Mouse (Mus musculus) embryonic facial prominence, embryonic 12.5 days (tissue): ENCODE results near the gene Hoxc13. TPM values are rescaled to one million over a fixed set of nuclear protein-coding genes. Genes with fewer than 3 reads are reported as not detected.

Experiments
- ATAC-seq: fragments of 200-750 bp; cut with Nextera tagmentation; 2 replicates; pipeline ENCODE4 v1.8.0; 2017; ENCODE audit not compliant: insufficient number of reproducible peaks, insufficient read depth, low FRiP score, low TSS enrichment
- H3K27ac ChIP-seq: fragments of 300-500 bp; sonication (generic); 2 replicates; pipeline ENCODE4 v1.5.1; 2016; ENCODE audit warnings: mild to moderate bottlenecking
- H3K27me3 ChIP-seq: fragments of 300-500 bp; sonication (generic); 2 replicates; pipeline ENCODE4 v1.6.1; 2016; ENCODE audit warnings: mild to moderate bottlenecking, moderate library complexity
- H3K36me3 ChIP-seq: fragments of 300-500 bp; sonication (generic); 2 replicates; pipeline ENCODE4 v1.6.1; 2016; ENCODE audit warnings: mild to moderate bottlenecking
- H3K4me1 ChIP-seq: fragments of 300-500 bp; sonication (generic); 2 replicates; pipeline ENCODE4 v1.6.1; 2016
- H3K4me2 ChIP-seq: fragments of 300-500 bp; sonication (generic); replicated peaks from 2 replicates; pipeline ENCODE4 v1.6.1; 2016; ENCODE audit warnings: mild to moderate bottlenecking, moderate library complexity
- H3K4me3 ChIP-seq: fragments of 300-500 bp; sonication (generic); 2 replicates; pipeline ENCODE4 v1.5.1; 2016; ENCODE audit warnings: mild to moderate bottlenecking
- H3K9ac ChIP-seq: fragments of 300-500 bp; sonication (generic); 2 replicates; pipeline ENCODE4 v1.6.1; 2016; ENCODE audit warnings: mild to moderate bottlenecking, moderate library complexity
- H3K9me3 ChIP-seq: fragments of 300-500 bp; sonication (generic); 2 replicates; pipeline ENCODE4 v1.6.1; 2016; ENCODE audit warnings: mild to moderate bottlenecking, moderate library complexity
- WGBS: fragments of 180-500 bp; shearing (Covaris S2); methylation state at CpG from one replicate; pipeline ENCODE4 v1.1.7; 2016; 5-methylcytosine and 5-hydroxymethylcytosine counted together
- polyA plus RNA-seq: library from polyadenylated mRNA; unstranded; fragments of >200 nt; fragmentation: Nextera tagmentation; extraction: Ambion mirVana; gene quantifications from 2 replicates; pipeline ENCODE4 v1.2.1, GENCODE M21; 2016

Hoxc13 gene
- polyA plus RNA-seq = 0.19 and 0.29 TPM in 2 replicates

DNA sequence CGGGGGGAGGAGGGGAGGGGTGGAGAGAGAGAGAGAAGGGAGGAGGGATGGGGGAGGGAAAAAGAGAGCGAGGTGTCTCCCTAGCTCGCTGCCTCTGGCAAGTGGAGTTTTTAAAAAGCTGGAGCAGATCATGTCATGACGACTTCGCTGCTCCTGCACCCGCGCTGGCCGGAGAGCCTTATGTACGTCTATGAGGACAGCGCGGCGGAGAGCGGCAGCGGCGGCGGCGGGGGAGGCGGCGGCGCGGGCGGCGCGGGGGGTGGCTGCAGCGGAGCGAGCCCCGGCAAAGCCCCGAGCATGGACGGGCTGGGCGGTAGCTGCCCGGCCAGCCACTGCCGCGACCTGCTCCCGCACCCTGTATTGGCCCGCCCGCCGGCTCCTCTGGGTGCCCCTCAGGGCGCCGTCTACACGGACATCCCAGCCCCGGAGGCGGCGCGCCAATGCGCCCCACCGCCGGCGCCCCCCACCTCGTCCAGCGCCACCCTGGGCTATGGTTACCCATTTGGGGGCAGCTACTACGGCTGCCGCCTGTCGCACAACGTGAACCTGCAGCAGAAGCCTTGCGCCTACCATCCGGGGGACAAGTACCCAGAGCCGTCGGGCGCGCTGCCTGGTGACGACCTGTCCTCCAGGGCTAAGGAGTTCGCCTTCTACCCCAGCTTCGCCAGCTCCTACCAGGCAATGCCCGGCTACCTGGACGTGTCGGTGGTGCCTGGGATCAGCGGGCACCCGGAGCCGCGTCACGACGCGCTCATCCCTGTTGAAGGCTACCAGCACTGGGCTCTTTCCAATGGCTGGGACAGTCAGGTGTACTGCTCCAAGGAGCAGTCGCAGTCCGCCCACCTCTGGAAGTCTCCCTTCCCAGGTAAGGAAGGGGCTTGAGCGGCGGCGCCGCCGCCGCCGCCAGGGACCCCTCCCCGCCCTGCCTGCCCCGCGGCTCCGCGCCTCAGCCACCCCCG, at the start of gene Hoxc13:
Gene Hoxc13, plus strand, starts transcription at position 51 of the 959 bp plus-strand sequence.
- H3K27ac ChIP-seq = no peak within 1 kb of the TSS
- peaks cover 98% of the 10 kb centered on the region for H3K27me3 ChIP-seq
- no peaks in the 10 kb centered on the region for H3K36me3 ChIP-seq
- H3K4me1 ChIP-seq = peaks cover 4% of the 10 kb centered on the region; the same call in 1 of the 2 replicates
- no peak for ATAC-seq
- peak within 1 kb of the TSS; percentile 17 for H3K4me2 ChIP-seq
- 2% methylated on average over 85 of the region's 88 CpGs for WGBS
- H3K9me3 ChIP-seq = no peaks in the 10 kb centered on the region
- no peak within 1 kb of the TSS for H3K9ac ChIP-seq
- peak within 1 kb of the TSS; percentile 16 for H3K4me3 ChIP-seq

DNA sequence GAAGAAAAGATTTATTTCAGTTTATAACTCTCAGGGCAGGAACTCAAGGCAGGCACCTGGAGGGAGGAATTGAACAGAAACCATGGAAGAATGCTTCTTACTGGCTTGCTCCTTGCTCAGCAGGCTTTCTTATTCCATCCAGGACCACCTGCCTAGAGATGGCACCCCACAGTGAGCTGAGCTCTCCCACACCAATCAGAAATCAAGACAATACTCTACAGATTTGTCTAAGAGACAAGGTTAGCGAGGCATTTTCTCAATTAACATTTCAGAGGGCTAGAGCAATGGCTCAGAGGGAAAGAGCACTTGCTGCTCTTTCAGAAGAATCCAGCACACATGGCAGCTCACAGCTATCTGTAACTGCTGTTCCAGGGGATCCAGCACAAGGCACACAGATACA, 35.1 kb upstream of the Hoxc13 start:
- Histone ChIP-seq H3K27ac (no peak overlapping the region), H3K36me3 (no peaks in the 10 kb centered on the region), H3K9me3 (no peaks in the 10 kb centered on the region), H3K4me1 (no peaks in the 10 kb centered on the region), H3K4me3 (no peak overlapping the region), H3K9ac (no peak overlapping the region), H3K27me3 (no peaks in the 10 kb centered on the region), H3K4me2 (no peak overlapping the region)
- WGBS = 28% methylated on average over 1 of the region's 1 CpGs
- no peak for ATAC-seq

DNA sequence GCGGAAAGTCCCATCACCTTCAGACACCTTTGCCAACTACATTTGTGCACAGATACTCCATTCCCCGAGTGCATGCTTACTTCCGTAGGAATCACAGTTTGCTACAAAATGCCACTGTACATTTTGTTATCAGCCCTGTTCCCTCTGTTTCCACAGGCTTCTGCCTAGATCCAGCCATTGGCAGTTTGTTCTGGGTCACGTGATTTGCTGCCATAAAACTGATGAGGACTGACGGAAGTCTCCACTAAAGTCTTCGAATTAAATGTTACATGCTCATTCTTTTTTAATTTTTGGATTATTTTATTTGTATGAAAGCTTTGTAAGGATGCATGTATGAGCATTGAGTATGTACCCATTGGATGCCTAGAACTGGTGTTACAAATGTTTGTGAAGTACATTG, 25.8 kb upstream of the Hoxc13 start:
- 85% methylated on average over 6 of the region's 6 CpGs for WGBS
- H3K9ac ChIP-seq = no peak overlapping the region
- no peaks in the 10 kb centered on the region for H3K36me3 ChIP-seq
- H3K4me3 ChIP-seq = no peak overlapping the region
- peaks cover 29% of the 10 kb centered on the region; the same call in 1 of the 2 replicates for H3K27me3 ChIP-seq
- no peak overlapping the region for H3K27ac ChIP-seq
- ATAC-seq = no peak
- H3K9me3 ChIP-seq = no peaks in the 10 kb centered on the region
- no peak overlapping the region for H3K4me2 ChIP-seq
- no peaks in the 10 kb centered on the region for H3K4me1 ChIP-seq

DNA sequence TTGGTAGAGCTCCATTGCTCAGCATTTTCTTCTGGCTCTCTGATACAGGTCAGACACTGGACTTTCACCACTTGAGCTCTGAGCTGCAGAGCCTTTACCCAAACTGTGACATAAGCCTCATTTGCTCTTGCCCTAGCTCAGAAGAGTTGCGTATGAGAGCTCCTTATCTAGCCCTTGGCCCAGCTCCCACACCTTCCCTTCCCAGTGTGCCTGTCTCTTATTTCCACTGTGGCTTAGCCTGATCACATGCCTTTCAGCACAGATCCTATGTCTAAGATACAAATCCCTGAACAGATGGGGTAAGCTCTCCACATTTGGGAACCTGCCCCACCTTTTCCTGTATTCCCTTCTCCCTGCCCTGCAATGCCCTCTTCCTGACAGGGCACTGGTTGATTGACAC, 16.0 kb upstream of the Hoxc13 start:
- H3K27ac ChIP-seq = no peak overlapping the region
- 53% methylated on average over 1 of the region's 1 CpGs for WGBS
- H3K9ac ChIP-seq = no peak overlapping the region
- no peak overlapping the region for H3K4me3 ChIP-seq
- H3K27me3 ChIP-seq = peaks cover 74% of the 10 kb centered on the region
- H3K36me3 ChIP-seq = no peaks in the 10 kb centered on the region
- ATAC-seq = no peak
- no peaks in the 10 kb centered on the region for H3K4me1 ChIP-seq
- no peaks in the 10 kb centered on the region for H3K9me3 ChIP-seq
- no peak overlapping the region for H3K4me2 ChIP-seq

DNA sequence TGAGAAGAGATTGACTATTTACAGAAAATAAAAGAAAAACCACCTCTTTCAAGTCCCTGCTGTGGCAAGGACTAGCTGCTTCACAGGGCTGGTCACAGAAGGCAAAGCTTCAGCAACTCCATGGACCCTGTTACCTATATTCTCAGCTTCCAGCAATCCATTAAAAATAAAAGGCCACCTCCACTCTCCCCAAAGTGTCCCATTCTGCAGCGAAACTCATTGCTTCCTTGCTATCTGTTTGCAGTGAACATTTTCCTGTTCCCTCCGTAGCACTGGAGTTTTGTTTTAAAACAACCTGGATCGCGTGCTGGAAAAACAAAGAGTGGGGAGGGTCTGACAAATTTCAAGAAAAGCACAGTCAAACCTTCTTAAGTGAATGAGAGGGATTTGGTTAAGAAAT, 11.4 kb upstream of the Hoxc13 start:
- no peak for ATAC-seq
- Histone ChIP-seq H3K9me3 (no peaks in the 10 kb centered on the region), H3K27me3 (peaks cover 92% of the 10 kb centered on the region), H3K9ac (no peak overlapping the region), H3K4me3 (no peak overlapping the region), H3K4me1 (no peaks in the 10 kb centered on the region), H3K27ac (no peak overlapping the region), H3K36me3 (no peaks in the 10 kb centered on the region), H3K4me2 (no peak overlapping the region)
- 2% methylated on average over 4 of the region's 4 CpGs for WGBS

DNA sequence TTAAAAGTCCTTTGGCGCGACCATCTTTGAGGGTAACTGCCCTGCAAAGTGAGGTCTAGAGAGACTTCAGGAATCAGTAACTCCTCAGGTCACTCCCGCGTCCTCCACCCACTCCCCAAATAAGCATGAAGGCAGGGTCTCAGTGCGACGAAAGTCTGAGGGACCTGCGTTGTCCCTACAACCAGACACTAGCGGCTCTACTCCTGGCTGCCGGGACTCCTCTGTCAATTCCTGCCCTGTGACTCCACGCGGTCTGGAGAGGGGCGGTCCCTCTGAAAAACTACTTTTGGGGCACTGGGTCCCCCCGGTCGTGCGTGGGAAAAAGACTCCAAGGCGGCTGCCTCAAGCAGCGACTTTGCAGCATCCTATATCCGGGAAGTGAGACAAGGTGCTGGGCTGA, 10.9 kb upstream of the Hoxc13 start:
- Histone ChIP-seq H3K4me1 (no peaks in the 10 kb centered on the region), H3K4me3 (no peak overlapping the region), H3K27ac (no peak overlapping the region), H3K9ac (no peak overlapping the region), H3K9me3 (no peaks in the 10 kb centered on the region), H3K4me2 (no peak overlapping the region), H3K36me3 (no peaks in the 10 kb centered on the region), H3K27me3 (peaks cover 92% of the 10 kb centered on the region)
- ATAC-seq = no peak
- WGBS = under 1% methylated on average over 18 of the region's 18 CpGs

DNA sequence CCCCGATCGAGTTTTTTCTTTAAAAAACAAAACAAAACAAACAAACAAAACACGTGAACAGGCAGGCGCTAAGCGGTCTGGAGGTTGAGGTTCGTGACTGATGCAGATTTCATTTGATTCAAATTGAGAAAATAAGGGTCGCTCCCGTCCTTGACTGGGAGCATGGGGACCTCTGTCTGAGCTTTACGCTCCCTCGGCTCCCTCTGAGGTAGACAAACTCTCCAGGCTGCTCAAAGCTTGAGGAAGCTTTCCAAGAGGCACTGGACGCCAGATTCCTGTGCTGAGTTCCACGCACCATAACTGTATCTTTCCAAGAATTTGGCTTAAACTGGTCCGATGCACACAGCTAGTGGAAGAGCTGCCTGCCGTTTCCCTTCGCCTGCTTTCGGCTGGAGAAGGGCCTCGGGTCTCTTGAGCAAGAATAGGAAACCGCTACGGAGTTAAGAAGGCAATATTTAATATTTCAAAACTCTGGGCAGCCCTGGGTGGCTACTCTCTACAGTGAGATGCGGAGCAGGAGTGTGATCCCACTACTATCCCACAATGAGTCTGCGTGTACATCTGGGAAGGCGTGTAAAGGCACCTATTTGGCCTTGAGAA, 10.3 kb upstream of the Hoxc13 start:
- no peaks in the 10 kb centered on the region for H3K36me3 ChIP-seq
- no peak overlapping the region for H3K9ac ChIP-seq
- no peak overlapping the region for H3K27ac ChIP-seq
- no peak overlapping the region for H3K4me3 ChIP-seq
- no peak overlapping the region for H3K4me2 ChIP-seq
- WGBS = 1% methylated on average over 22 of the region's 22 CpGs
- no peaks in the 10 kb centered on the region for H3K9me3 ChIP-seq
- peaks cover 92% of the 10 kb centered on the region for H3K27me3 ChIP-seq
- no peak for ATAC-seq
- no peaks in the 10 kb centered on the region for H3K4me1 ChIP-seq

DNA sequence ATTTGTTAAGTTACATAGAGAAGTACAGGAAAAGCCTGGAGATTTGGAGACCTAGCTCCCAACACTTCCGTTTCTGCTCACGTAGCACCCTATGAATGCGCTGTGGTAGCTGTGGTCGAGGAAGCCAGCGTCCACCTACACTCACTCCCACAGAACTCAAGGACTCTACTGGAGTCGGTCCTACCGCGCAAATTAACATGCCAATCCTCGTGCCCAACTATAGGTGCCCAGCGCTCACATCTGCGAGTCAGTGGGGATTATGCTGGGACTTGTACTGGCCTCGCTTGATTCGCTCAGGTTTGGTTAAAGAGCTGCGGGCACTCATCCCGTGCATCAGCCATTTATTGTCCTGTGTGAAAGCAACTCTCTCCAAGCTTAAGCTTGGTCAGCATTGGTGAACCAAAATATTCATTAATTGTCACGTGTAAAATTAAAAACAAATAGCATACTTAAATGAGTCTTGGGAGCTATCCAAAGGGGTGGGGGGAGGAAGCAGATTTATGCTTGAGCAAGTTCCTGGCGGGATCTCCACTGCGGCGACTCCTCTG, 7.8 kb upstream of the Hoxc13 start:
- 2% methylated on average over 19 of the region's 19 CpGs for WGBS
- Histone ChIP-seq H3K27ac (no peak overlapping the region), H3K9ac (no peak overlapping the region), H3K9me3 (no peaks in the 10 kb centered on the region), H3K36me3 (no peaks in the 10 kb centered on the region), H3K27me3 (peaks cover 94% of the 10 kb centered on the region), H3K4me2 (no peak overlapping the region), H3K4me1 (no peaks in the 10 kb centered on the region), H3K4me3 (no peak overlapping the region)
- ATAC-seq = no peak

DNA sequence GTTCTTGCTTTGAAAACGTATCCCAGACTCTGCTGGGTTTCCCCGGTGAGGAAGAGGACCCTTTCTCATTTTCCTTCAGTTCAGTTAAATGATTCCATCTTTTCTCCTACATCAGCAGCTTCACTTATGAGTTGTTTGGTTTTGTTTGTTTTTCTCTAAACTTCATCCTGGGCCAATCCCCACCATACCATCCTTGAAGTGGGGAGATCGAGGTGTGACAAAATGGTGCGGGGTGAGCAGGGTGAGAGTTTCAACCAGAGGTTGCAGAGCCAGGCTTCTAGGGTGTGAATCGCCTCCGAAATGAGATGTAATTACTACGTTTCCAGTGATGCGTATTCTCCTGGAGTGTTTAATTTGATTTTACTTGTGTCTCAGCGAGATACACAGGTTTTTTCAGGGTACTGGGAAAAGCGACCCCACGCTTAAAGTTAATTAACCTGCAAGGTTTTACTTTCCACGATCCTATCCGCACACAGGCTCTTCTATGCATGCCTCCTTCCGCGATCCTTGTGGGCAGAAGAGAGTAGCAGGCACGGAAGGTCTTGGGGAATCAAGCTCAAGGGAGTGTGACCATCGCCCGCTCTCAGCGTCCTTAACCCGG, 2.8 kb upstream of the Hoxc13 start:
- Histone ChIP-seq H3K27me3 (peaks cover 95% of the 10 kb centered on the region), H3K9ac (no peak overlapping the region), H3K9me3 (no peaks in the 10 kb centered on the region), H3K4me3 (no peak overlapping the region), H3K4me2 (no peak overlapping the region), H3K4me1 (peaks cover 4% of the 10 kb centered on the region; the same call in 1 of the 2 replicates), H3K27ac (no peak overlapping the region), H3K36me3 (no peaks in the 10 kb centered on the region)
- under 1% methylated on average over 20 of the region's 20 CpGs for WGBS
- no peak for ATAC-seq

DNA sequence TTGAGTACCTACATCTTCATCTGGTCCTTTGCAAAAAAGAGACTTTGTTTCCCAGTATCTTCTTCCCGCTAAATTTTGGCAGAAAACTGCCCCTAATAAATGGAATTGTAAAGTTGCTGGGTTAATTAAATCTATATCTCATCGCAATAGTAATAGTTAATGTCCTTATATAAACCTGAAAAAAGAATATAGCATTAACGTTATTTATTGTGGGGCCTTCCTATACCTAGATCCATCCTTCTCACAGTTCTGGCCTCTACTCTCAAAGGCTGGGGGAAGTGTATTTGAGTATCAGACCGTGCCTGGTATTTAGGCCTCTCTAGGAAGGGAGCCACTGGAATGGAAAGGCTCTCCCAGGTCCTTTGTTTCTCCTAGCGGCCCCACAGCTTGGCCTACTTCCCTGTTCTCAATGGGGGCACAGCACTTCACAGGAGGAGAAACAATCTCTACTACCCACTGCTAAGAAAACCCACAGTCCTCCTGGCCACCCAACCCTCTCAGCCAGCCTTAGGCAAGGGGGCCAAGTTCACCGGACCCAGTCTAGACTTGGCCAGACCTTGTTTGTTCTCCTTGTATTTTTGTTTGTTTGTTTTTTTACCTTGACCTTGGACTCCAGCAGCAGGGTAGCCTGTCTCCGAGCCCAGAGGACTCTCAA, 2.2 kb upstream of the Hoxc13 start:
- Histone ChIP-seq H3K4me3 (no peak overlapping the region), H3K36me3 (no peaks in the 10 kb centered on the region), H3K9ac (no peak overlapping the region), H3K4me1 (peaks cover 4% of the 10 kb centered on the region; the same call in 1 of the 2 replicates), H3K9me3 (no peaks in the 10 kb centered on the region), H3K27ac (no peak overlapping the region), H3K27me3 (peaks cover 96% of the 10 kb centered on the region), H3K4me2 (no peak overlapping the region)
- WGBS = under 1% methylated on average over 7 of the region's 7 CpGs
- no peak for ATAC-seq
